Mouse (Mus musculus) heart, adult 2 months (tissue): Measurements from ENCODE around the gene Csk. TPM values are rescaled to one million over a fixed set of nuclear protein-coding genes. Genes with fewer than 3 reads are reported as not detected.

Experiments
- DNase-seq, 2 experiments: peaks; one replicate each; pipeline ENCODE4 v3.0.0; 2021
- H3K27ac ChIP-seq: fragments of 200-600 bp; 2 replicates; pipeline ENCODE4 v1.8.1; 2022
- H3K27me3 ChIP-seq: fragments of 200-500 bp; 2 replicates; pipeline ENCODE4 v1.6.1; 2012; ENCODE audit warnings: mild to moderate bottlenecking, low read length, inconsistent platforms, mixed read lengths; ENCODE audit not compliant: control insufficient read depth, insufficient read depth
- H3K36me3 ChIP-seq: fragments of 200-500 bp; 2 replicates; pipeline ENCODE4 v1.6.1; 2012; ENCODE audit warnings: low read length, inconsistent platforms; ENCODE audit not compliant: control insufficient read depth, insufficient read depth
- H3K4me1 ChIP-seq: fragments of 200-500 bp; 2 replicates; pipeline ENCODE4 v1.6.1; 2011; ENCODE audit warnings: low read length; ENCODE audit not compliant: control insufficient read depth, insufficient read depth
- H3K4me3 ChIP-seq: fragments of 200-600 bp; 2 replicates; pipeline ENCODE4 v1.8.1; 2022
- H3K79me2 ChIP-seq: fragments of 200-500 bp; replicated peaks from 2 replicates; pipeline ENCODE4 v1.6.1; 2012; ENCODE audit warnings: mild to moderate bottlenecking, inconsistent platforms, low read length, moderate library complexity, mixed read lengths; ENCODE audit not compliant: control insufficient read depth, insufficient read depth
- H3K9ac ChIP-seq: fragments of 200-500 bp; 2 replicates; pipeline ENCODE4 v1.6.1; 2012; ENCODE audit warnings: low read depth, mild to moderate bottlenecking, control low read depth, inconsistent platforms, low read length, mixed read lengths
- CTCF ChIP-seq: fragments of 200-600 bp; IDR thresholded peaks from 2 replicates; pipeline ENCODE4 v1.8.1; 2022; ENCODE audit warnings: antibody characterized with exemption, mild to moderate bottlenecking, moderate library complexity
- EP300 ChIP-seq: fragments of 200-500 bp; IDR thresholded peaks from 2 replicates; pipeline ENCODE4 v1.6.1; 2011; ENCODE audit warnings: low read depth, low read length, control low read depth; ENCODE audit not compliant: insufficient read depth
- POLR2A ChIP-seq: fragments of 200-500 bp; IDR thresholded peaks from 2 replicates; pipeline ENCODE4 v1.6.1; 2011; ENCODE audit warnings: mild to moderate bottlenecking, low read depth, low read length, control low read depth; ENCODE audit not compliant: insufficient read depth
- WGBS: fragments of 180-500 bp; shearing (Covaris S2); methylation state at CpG from one replicate; pipeline ENCODE4 v1.1.7; 2018; 5-methylcytosine and 5-hydroxymethylcytosine counted together
- intact Hi-C: fragments of 180-260 bp; cut with DNase I; formaldehyde crosslinking; loops from one replicate; pipeline ENCODE4 v1.15.1; 2025
- polyA plus RNA-seq: library from polyadenylated mRNA; depleted of rRNA; stranded (reverse); fragments of >200 nt; gene quantifications from 2 replicates; pipeline ENCODE4 v1.2.3, GENCODE M21; 2012
- total RNA-seq, 2 experiments: library from RNA; stranded (reverse); gene quantifications; 2 replicates each; pipeline ENCODE4 v1.2.3; 2021

Csk gene
- total and polyA plus RNA-seq, 3 experiments: 20.6 to 29.7 (median 23.3) TPM

DNA sequence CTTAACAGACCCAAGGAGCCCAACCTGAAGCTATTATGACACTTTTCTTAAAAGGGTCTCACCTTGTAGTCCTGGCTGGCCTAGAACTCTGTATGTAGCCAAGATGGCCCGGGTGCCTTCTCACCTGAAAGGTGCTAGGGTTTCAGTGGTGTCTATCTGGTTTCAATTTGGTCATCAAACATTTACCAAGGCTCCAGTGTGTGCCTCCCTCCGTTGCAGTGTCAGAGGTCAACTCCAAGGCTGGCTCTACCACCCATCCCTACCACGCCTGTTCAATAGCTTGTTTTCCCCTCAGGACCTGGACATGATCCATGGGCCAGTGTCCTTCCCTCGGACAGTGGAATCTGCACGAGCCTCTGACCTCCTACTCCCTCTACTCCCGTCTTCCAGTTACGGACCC is 29.1 kb downstream of the Csk start:
- H3K27ac ChIP-seq: no peak overlapping the region
- WGBS: 81% methylated on average over 7 of the region's 7 CpGs
- no peak overlapping the region for H3K4me3 ChIP-seq
- H3K36me3 ChIP-seq: no peaks in the 10 kb centered on the region
- H3K27me3 ChIP-seq: no peaks in the 10 kb centered on the region
- H3K79me2 ChIP-seq: no peaks in the 10 kb centered on the region
- DNase-seq: no peak
- no peaks in the 10 kb centered on the region; the same call in 1 of the 2 replicates for H3K4me1 ChIP-seq
- intact Hi-C loops: no loop called here
- no peak overlapping the region for H3K9ac ChIP-seq
- TF ChIP-seq POLR2A: no peak
- no peak for TF ChIP-seq EP300
- no peak for TF ChIP-seq CTCF

DNA sequence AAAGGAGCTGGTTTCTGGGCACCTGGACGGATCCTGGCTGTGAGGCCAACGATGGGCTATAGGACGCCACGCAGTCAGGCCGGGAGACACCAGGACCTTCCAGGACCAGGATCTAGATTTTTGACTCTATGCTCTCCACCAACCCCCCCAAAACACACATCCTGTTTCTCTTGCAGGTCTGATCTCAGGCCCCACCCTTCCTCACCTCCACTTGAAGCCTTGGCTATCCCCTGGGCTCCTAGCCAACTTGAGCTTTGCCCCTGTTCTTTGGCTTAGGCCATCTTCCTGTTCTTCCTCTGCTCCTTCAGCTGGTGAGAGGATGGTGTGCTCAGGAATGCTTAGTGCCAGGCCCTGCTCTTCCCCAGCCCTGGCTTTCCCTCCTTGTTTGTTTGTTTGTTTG is 32.8 kb downstream of the Csk start, which contains the start of gene Lman1l:
Gene Lman1l (minus strand): TSS at position 101 of the 400 bp plus-strand sequence.
- Histone ChIP-seq H3K4me1 (no peaks in the 10 kb centered on the region; the same call in 1 of the 2 replicates), H3K36me3 (no peaks in the 10 kb centered on the region), H3K27ac (no peak within 1 kb of the TSS), H3K27me3 (no peaks in the 10 kb centered on the region), H3K9ac (no peak within 1 kb of the TSS), H3K79me2 (no peaks in the 10 kb centered on the region), H3K4me3 (no peak within 1 kb of the TSS)
- intact Hi-C loops: no loop called here
- WGBS: 89% methylated on average over 5 of the region's 5 CpGs
- TF ChIP-seq EP300 (no peak), CTCF (no peak), POLR2A (no peak)
- no peak for DNase-seq

DNA sequence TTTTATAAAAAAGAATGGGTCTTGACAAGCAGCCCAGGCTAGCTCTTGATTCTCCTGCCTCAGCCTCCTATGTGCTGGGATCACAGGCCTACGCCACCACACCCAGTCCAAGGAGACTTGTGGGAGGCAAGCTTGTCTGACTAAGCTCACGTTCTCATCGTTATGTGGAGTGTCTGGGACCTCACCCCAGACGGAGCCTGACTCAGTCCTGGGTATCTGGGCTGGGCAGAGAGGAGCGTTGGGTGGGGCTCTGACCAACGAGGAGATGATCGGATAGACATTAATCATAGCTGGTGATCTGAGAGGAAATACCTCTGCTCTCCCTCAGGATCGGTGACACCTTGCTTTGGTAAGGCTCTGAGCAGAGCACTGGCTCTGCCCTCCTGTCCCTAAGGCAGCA is 34.6 kb downstream of the Csk start:
- intact Hi-C loops: no loop called here
- Histone ChIP-seq H3K4me1 (no peaks in the 10 kb centered on the region; the same call in 1 of the 2 replicates), H3K27ac (no peak overlapping the region), H3K79me2 (no peaks in the 10 kb centered on the region), H3K9ac (no peak overlapping the region), H3K36me3 (no peaks in the 10 kb centered on the region), H3K27me3 (no peaks in the 10 kb centered on the region), H3K4me3 (no peak overlapping the region)
- 60% methylated on average over 8 of the region's 8 CpGs for WGBS
- no peak for DNase-seq
- TF ChIP-seq EP300: no peak
- TF ChIP-seq CTCF: no peak
- no peak for TF ChIP-seq POLR2A

DNA sequence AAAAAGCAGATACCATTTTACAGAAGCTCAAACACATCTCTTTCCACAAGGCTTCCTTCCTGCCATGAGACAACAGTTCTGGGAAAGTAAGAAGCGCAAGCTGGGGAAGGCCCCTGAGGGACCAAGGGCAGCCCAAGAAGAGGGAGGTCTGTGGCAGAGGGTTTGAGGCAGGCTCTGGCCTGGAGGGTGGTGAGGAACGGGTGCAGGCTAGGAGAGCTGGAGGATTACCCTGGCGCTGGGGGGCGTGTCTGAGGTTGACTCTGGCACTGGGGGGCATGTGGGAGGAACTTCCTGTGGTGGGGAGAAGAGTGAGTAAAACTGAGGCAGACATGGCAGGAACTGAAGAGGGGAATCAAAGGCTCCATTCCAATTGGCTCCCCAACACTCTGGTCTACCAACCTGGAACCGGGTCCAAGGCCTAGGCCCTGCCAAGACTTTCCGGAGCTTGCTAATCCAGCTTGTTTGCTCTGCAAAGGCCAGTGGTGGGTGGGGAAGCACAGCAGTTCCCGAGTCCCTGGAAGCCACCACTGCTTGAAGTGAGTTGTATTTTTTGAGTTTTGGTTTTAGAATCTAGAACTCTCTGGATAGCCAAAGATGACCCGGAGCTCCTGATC is 35.8 kb downstream of the Csk start:
- Histone ChIP-seq H3K9ac (no peak overlapping the region), H3K4me3 (no peak overlapping the region), H3K27ac (no peak overlapping the region), H3K27me3 (no peaks in the 10 kb centered on the region), H3K36me3 (no peaks in the 10 kb centered on the region), H3K79me2 (no peaks in the 10 kb centered on the region), H3K4me1 (no peaks in the 10 kb centered on the region; the same call in 1 of the 2 replicates)
- 54% methylated on average over 8 of the region's 8 CpGs for WGBS
- TF ChIP-seq EP300 (no peak), CTCF (no peak), POLR2A (no peak)
- no peak for DNase-seq
- intact Hi-C loops: no loop called here

DNA sequence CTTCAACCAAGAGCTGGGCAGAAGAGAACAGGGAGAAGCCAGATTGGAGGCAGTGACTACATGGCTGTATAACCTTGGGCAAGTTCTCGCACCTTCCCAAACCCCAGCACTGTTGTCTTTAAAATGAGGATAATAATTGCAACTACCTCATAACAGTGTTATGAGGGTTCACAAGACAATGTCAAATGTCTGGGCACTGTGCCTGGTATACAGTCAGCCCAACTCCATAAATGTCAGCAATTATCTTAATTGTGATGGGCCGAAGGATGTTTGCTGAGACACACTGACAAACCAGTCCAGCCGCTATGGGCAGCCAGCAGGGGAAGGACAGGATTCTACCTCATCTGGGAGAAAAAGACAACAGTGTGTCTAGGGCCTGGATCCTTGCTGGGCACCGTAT is 38.6 kb downstream of the Csk start:
- Histone ChIP-seq H3K4me3 (no peak overlapping the region), H3K27me3 (no peaks in the 10 kb centered on the region), H3K4me1 (peaks cover 2% of the 10 kb centered on the region; the same call in 1 of the 2 replicates), H3K27ac (no peak overlapping the region; the same call in 1 of the 2 replicates), H3K36me3 (no peaks in the 10 kb centered on the region), H3K9ac (no peak overlapping the region), H3K79me2 (no peaks in the 10 kb centered on the region)
- 59% methylated on average over 4 of the region's 4 CpGs for WGBS
- no peak for TF ChIP-seq CTCF
- TF ChIP-seq EP300: no peak
- TF ChIP-seq POLR2A: no peak
- DNase-seq: no peak
- intact Hi-C loops: no loop called here

DNA sequence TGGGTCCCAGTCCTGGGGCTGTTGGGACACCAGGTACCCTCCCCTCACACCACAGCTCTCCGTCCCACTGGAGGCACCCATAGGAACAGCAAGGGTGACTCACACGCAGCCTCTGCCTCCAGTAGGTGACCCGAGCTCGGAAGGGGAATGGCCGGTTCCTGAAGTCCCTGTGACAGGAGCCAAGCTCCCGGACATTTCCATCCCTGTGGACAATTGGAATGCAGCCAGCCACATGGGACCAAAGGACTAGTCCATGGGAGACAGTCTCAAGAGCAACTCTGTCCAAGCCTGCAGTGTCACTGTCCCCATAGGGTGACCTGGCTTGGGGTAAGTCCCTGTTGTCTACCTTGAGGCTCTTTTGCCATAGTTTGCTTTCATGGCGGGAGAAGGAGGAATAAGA is 39.5 kb downstream of the Csk start:
- H3K4me3 ChIP-seq: no peak overlapping the region
- intact Hi-C loops: no loop called here
- no peak overlapping the region for H3K9ac ChIP-seq
- H3K4me1 ChIP-seq: peaks cover 2% of the 10 kb centered on the region; the same call in 1 of the 2 replicates
- DNase-seq: no peak
- H3K36me3 ChIP-seq: no peaks in the 10 kb centered on the region
- H3K79me2 ChIP-seq: no peaks in the 10 kb centered on the region
- TF ChIP-seq EP300: no peak
- TF ChIP-seq POLR2A: no peak
- TF ChIP-seq CTCF: no peak
- whole genome bisulfite sequencing: 48% methylated on average over 7 of the region's 7 CpGs
- no peaks in the 10 kb centered on the region for H3K27me3 ChIP-seq
- no peak overlapping the region for H3K27ac ChIP-seq
